Mouse (Mus musculus): Measurements from ENCODE around the gene Ccdc185. TPM values are rescaled to one million over a fixed set of nuclear protein-coding genes. Genes with fewer than 3 reads are reported as not detected.

Gene Ccdc185
- total RNA-seq (2014; fragmentation: Nextera tagmentation) (not detected in 2 replicates), total RNA-seq (2017) (not detected in 2 replicates)

- no peak for ATAC-seq (replicated peaks; ENCODE audit: low FRiP score, low TSS enrichment, poor library complexity, severe bottlenecking)
Observed at GRCm38 (mm10) chr1:182749080-182749479, at the start of gene Ccdc185. Gene Ccdc185, minus strand, starts transcription at chr1:182749180.

GRCm38 (mm10) chr1:182797048-182797447 is 48.1 kb upstream of the Ccdc185 start:
- no peak for ATAC-seq (replicated peaks; ENCODE audit: low FRiP score, low TSS enrichment, poor library complexity, severe bottlenecking)

GRCm38 (mm10) chr1:182794628-182795027 is 45.6 kb upstream of the Ccdc185 start:
- ATAC-seq (replicated peaks; ENCODE audit: low FRiP score, low TSS enrichment, poor library complexity, severe bottlenecking), result no peak

GRCm38 (mm10) chr1:182794221-182794620 is 45.2 kb upstream of the Ccdc185 start:
- ATAC-seq (replicated peaks; ENCODE audit: low FRiP score, low TSS enrichment, poor library complexity, severe bottlenecking), result no peak

- 0 out of 2 replicates have a peak, but pooled peaks have one; percentile 27 for ATAC-seq (replicated peaks; ENCODE audit: low FRiP score, low TSS enrichment, poor library complexity, severe bottlenecking)
Observed at GRCm38 (mm10) chr1:182792521-182793071, 43.6 kb upstream of the Ccdc185 start.

GRCm38 (mm10) chr1:182788896-182789295 is 39.9 kb upstream of the Ccdc185 start:
- ATAC-seq (replicated peaks; ENCODE audit: low FRiP score, low TSS enrichment, poor library complexity, severe bottlenecking), result no peak

DNA sequence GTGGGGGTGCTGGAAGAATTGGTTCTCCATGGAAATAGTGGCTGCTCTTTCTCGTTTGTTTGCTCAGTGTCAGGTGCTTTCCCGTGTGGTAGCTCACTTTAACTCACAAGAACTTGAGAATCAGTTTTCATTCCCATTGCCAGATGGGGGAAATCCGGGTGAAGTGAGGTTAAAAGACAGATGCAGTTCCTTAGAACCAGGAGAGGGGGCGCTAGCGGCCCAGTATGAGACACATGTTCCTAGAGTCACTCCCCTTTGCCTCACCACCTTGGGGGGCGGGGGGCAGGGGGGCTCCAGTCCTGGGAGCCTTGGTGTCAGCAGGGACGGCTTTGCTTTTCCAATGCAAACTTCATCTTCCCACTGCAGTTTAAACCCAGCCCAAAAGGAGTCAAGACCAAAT is 38.0 kb upstream of the Ccdc185 start:
- ATAC-seq (replicated peaks; ENCODE audit: low FRiP score, low TSS enrichment, poor library complexity, severe bottlenecking), result no peak

- no peak for ATAC-seq (replicated peaks; ENCODE audit: low FRiP score, low TSS enrichment, poor library complexity, severe bottlenecking)
Observed at GRCm38 (mm10) chr1:182785504-182785903, 36.5 kb upstream of the Ccdc185 start.

DNA sequence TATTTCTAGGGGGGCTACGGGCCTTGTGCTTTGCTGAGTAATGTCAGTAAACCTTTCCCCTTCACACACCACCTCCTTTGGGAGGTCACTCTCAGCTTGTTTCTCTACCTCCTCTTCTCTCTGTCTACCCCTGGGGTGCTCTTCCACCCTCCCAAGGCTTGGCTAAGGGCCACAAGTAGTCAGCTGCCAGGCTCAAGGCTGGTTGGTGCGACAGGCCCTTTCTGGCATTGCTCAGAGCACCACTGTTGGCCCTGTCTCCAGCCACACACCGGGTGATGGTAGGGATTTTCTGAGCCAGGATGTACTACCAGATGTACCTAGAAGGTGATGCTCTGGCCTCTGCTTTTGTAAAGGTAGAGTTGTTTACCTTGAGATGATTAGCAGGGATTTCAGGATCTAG is 35.8 kb upstream of the Ccdc185 start:
- ATAC-seq (replicated peaks; ENCODE audit: low FRiP score, low TSS enrichment, poor library complexity, severe bottlenecking), result no peak

GRCm38 (mm10) chr1:182783774-182784173 is 34.8 kb upstream of the Ccdc185 start:
- no peak for ATAC-seq (replicated peaks; ENCODE audit: low FRiP score, low TSS enrichment, poor library complexity, severe bottlenecking)

- ATAC-seq (replicated peaks; ENCODE audit: low FRiP score, low TSS enrichment, poor library complexity, severe bottlenecking), result no peak
Observed at GRCm38 (mm10) chr1:182779024-182779520, 30.1 kb upstream of the Ccdc185 start.

DNA sequence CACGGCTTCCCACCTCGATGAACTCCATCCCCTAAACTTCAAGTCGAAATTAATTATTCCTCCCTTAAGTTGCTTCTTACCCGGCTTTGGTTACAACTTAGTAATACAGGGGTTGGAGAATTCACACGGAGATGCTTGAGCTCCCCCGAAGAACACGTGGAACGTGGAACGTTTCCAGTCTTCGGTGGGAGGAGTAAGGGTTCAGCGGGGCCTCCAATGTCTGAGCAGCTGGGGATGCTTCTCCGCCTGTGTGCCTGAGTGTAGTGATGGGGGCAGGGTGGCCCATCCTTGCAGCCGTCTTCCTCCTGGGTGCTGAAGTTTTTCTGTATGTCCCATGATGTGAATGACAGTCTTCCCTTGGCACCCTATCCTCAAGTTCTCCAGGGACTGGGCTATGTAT is 29.2 kb upstream of the Ccdc185 start:
- ATAC-seq (replicated peaks; ENCODE audit: low FRiP score, low TSS enrichment, poor library complexity, severe bottlenecking), result no peak

- no peak for ATAC-seq (replicated peaks; ENCODE audit: low FRiP score, low TSS enrichment, poor library complexity, severe bottlenecking)
Observed at GRCm38 (mm10) chr1:182776749-182777410, 27.9 kb upstream of the Ccdc185 start.

DNA sequence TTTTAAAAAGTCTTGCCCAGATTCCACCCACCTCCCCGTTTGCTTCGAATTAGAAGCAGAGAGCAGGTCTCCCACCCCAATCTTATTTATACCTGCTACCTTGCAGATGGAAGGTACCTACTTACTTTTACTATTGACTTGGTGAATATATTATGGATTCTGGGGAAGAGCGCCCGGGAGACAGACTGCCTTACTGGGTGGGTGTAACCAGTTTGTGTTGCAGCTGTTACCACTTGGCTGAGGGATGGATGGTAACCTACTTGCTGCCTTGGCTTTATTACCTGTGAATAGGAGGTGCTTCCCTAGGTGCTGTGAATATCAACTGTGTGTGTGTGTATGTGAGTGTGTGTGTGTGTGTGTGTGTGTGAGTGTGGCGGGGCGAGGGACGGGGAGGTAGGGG is 26.6 kb upstream of the Ccdc185 start:
- no peak for ATAC-seq (replicated peaks; ENCODE audit: low FRiP score, low TSS enrichment, poor library complexity, severe bottlenecking)

DNA sequence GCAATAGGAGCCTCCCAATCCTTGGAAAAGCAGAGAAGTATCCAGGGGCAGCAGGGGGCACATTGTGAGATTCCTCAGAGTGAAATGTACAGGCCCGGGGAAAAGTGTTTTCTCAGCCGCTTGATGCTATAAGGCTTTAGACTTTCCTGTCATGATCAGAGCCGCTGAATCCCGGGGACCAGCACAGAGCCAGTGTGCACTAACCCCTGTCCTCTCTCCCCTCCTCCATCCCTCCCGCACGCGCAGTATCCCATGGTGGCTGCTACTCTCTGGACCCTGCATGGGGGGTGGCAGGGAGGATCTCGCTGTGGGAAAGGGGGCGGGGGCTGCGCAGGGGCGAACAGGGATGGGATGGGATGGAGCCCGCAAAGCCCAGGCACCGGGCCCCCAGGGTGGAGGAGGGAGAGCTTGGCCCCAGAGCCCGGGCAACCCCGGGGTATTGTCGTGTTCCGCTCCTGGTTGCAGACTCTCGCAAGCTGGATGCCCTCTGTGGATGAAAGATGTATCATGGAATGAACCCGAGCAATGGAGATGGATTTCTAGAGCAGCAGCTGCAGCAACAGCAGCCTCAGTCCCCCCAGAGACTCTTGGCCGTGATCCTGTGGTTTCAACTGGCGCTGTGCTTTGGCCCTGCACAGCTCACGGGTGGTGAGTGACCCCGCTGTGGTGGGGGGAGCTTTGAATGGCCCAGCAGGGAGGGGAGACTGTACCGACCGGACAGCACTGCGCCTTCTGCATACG is 15.7 kb upstream of the Ccdc185 start:
- ATAC-seq (replicated peaks; ENCODE audit: low FRiP score, low TSS enrichment, poor library complexity, severe bottlenecking), result no peak

- peak; percentile 34 for ATAC-seq (replicated peaks; ENCODE audit: low FRiP score, low TSS enrichment, poor library complexity, severe bottlenecking)
Observed at GRCm38 (mm10) chr1:182763716-182764461, 14.9 kb upstream of the Ccdc185 start, which contains the start of gene Susd4. Gene Susd4, plus strand, starts transcription at chr1:182763860.

GRCm38 (mm10) chr1:182763191-182763715 is 14.3 kb upstream of the Ccdc185 start:
- ATAC-seq (replicated peaks; ENCODE audit: low FRiP score, low TSS enrichment, poor library complexity, severe bottlenecking), result no peak

DNA sequence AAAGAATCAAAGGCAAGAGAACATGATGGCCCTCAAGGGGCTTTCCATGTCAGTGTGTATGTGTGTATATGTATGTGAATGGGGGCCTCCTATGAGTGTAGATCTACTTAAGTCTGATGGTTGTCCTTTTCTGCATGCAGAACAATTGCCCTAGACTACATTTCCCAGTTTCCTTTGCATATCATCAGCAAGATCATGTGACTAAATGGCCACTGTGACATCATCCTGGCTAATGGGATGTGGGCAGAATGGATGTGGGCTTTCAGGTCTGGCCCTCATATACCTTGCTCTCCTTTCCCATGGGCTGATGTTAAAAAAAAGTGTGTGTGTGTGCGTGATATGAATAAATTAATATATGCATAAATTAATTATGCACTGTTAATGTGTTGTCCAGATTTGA is 9.8 kb upstream of the Ccdc185 start:
- ATAC-seq (replicated peaks; ENCODE audit: low FRiP score, low TSS enrichment, poor library complexity, severe bottlenecking), result no peak

DNA sequence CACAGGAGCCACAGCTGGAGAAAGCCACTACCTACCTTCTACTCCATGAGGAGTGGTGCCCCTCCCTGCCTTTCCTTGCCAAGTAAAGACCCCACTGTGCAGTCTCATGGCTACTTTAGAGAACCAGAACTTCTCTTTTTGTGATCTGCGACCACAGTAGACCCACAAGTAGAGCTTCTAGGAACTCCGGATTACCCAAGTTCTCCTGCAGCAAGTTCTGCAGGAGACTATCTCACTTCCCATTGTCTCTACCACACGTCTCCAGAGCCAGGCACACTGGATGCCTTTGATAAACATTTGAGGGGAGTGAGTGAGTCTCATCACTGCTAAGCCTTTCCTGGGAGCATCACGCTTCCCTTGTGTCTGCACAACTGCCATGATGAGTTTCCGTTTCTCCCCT is 5.9 kb upstream of the Ccdc185 start:
- ATAC-seq (replicated peaks; ENCODE audit: low FRiP score, low TSS enrichment, poor library complexity, severe bottlenecking), result no peak

GRCm38 (mm10) chr1:182753694-182754093 is 4.7 kb upstream of the Ccdc185 start:
- ATAC-seq (replicated peaks; ENCODE audit: low FRiP score, low TSS enrichment, poor library complexity, severe bottlenecking), result no peak

Data from megakaryocyte-erythroid progenitor cell, adult 5-6 weeks (primary cell).